Mouse (Mus musculus): ENCODE measurements around the gene Pcyox1.
"Not testable (repeated sequence)": the region's sequence is repeated elsewhere in the genome, so short reads cannot be mapped to it uniquely, and the experiment has no call there.

Pcyox1 gene

GRCm38 (mm10) chr6:86366125-86366852, 30.7 kb downstream of the Pcyox1 start:
- no peak for DNase-seq (ENCODE audit: low spot score)

GRCm38 (mm10) chr6:86365371-86366124, 31.4 kb downstream of the Pcyox1 start, which contains the start of gene Fam136a:
Gene Fam136a (plus strand): TSS chr6:86365646.
- peak; percentile 89 for DNase-seq (ENCODE audit: low spot score)

GRCm38 (mm10) chr6:86364442-86365141, 32.4 kb downstream of the Pcyox1 start:
- no peak for DNase-seq (ENCODE audit: low spot score)

- DNase-seq (ENCODE audit: low spot score): no peak
Measured at GRCm38 (mm10) chr6:86361373-86361772, 35.6 kb downstream of the Pcyox1 start.

- DNase-seq (ENCODE audit: low spot score): no peak
Measured at GRCm38 (mm10) chr6:86360691-86361090, 36.3 kb downstream of the Pcyox1 start.

GRCm38 (mm10) chr6:86356956-86357355, 40.0 kb downstream of the Pcyox1 start:
- no peak for DNase-seq (ENCODE audit: low spot score)

- DNase-seq (ENCODE audit: low spot score): no peak
Measured at GRCm38 (mm10) chr6:86354948-86355347, 42.0 kb downstream of the Pcyox1 start.

- no peak for DNase-seq (ENCODE audit: low spot score)
Measured at GRCm38 (mm10) chr6:86349257-86349656, 47.7 kb downstream of the Pcyox1 start.

- DNase-seq (ENCODE audit: low spot score): no peak
Measured at GRCm38 (mm10) chr6:86346063-86346462, 50.9 kb downstream of the Pcyox1 start.

- DNase-seq (ENCODE audit: low spot score): no peak
Measured at GRCm38 (mm10) chr6:86343656-86344055, 53.3 kb downstream of the Pcyox1 start.

- DNase-seq (ENCODE audit: low spot score): not testable (repeated sequence)
Measured at GRCm38 (mm10) chr6:86336340-86336739, 60.6 kb downstream of the Pcyox1 start.
